Mouse (Mus musculus) kidney, embryonic 15.5 days (tissue): ENCODE measurements around the gene N4bp2l1. TPM values are rescaled to one million over a fixed set of nuclear protein-coding genes. Genes with fewer than 3 reads are reported as not detected.
A peak's percentile ranks its signal among the peaks of the same experiment; 100 is the strongest.

Source experiments
- ATAC-seq: fragments of 200-750 bp; cut with Nextera tagmentation; replicated peaks from 2 replicates; pipeline ENCODE4 v1.8.0; 2017; ENCODE audit warnings: moderate TSS enrichment; ENCODE audit not compliant: low FRiP score
- H3K27ac ChIP-seq: fragments of 300-500 bp; sonication (generic); 2 replicates; pipeline ENCODE4 v1.5.1; 2015; ENCODE audit warnings: mild to moderate bottlenecking, inconsistent platforms
- H3K27me3 ChIP-seq: fragments of 300-500 bp; sonication (generic); 2 replicates; pipeline ENCODE4 v1.6.1; 2015; ENCODE audit warnings: inconsistent platforms
- H3K36me3 ChIP-seq: fragments of 300-500 bp; sonication (generic); 2 replicates; pipeline ENCODE4 v1.6.1; 2015; ENCODE audit warnings: inconsistent platforms
- H3K4me1 ChIP-seq: fragments of 300-500 bp; sonication (generic); 2 replicates; pipeline ENCODE4 v1.6.1; 2015; ENCODE audit warnings: inconsistent platforms
- H3K4me2 ChIP-seq: fragments of 300-500 bp; sonication (generic); 2 replicates; pipeline ENCODE4 v1.6.1; 2015; ENCODE audit warnings: moderate library complexity, mild to moderate bottlenecking, inconsistent platforms
- H3K4me3 ChIP-seq: fragments of 300-500 bp; sonication (generic); replicated peaks from 2 replicates; pipeline ENCODE4 v1.5.1; 2015; ENCODE audit warnings: mild to moderate bottlenecking, inconsistent platforms
- H3K9ac ChIP-seq: fragments of 300-500 bp; sonication (generic); 2 replicates; pipeline ENCODE4 v1.6.1; 2015; ENCODE audit warnings: mild to moderate bottlenecking, inconsistent platforms
- H3K9me3 ChIP-seq: fragments of 300-500 bp; sonication (generic); replicated peaks from 2 replicates; pipeline ENCODE4 v1.6.1; 2016; ENCODE audit warnings: inconsistent platforms
- WGBS: fragments of 180-500 bp; shearing (Covaris S2); methylation state at CpG from one replicate; pipeline ENCODE4 v1.1.7; 2015; ENCODE audit warnings: mixed read lengths; 5-methylcytosine and 5-hydroxymethylcytosine counted together
- polyA plus RNA-seq: library from polyadenylated mRNA; unstranded; fragments of >200 nt; fragmentation: Nextera tagmentation; extraction: Ambion mirVana; gene quantifications from 2 replicates; pipeline ENCODE4 v1.2.1, GENCODE M21; 2015

Gene N4bp2l1
- polyA plus RNA-seq, 1 experiment from 2014 or later, result 5.9 TPM

GRCm38 (mm10) chr5:150595366-150596016, 1.5 kb downstream of the N4bp2l1 start:
- Histone ChIP-seq H3K4me3 (no peak overlapping the region), H3K27me3 (peaks cover 24% of the 10 kb centered on the region; the same call in 1 of the 2 replicates), H3K4me1 (peaks cover 32% of the 10 kb centered on the region), H3K27ac (no peak overlapping the region), H3K9me3 (no peaks in the 10 kb centered on the region), H3K9ac (no peak overlapping the region), H3K4me2 (no peak overlapping the region; the same call in 1 of the 2 replicates), H3K36me3 (no peaks in the 10 kb centered on the region)
- 52% methylated on average over 11 of the region's 11 CpGs for WGBS
- no peak for ATAC-seq

DNA sequence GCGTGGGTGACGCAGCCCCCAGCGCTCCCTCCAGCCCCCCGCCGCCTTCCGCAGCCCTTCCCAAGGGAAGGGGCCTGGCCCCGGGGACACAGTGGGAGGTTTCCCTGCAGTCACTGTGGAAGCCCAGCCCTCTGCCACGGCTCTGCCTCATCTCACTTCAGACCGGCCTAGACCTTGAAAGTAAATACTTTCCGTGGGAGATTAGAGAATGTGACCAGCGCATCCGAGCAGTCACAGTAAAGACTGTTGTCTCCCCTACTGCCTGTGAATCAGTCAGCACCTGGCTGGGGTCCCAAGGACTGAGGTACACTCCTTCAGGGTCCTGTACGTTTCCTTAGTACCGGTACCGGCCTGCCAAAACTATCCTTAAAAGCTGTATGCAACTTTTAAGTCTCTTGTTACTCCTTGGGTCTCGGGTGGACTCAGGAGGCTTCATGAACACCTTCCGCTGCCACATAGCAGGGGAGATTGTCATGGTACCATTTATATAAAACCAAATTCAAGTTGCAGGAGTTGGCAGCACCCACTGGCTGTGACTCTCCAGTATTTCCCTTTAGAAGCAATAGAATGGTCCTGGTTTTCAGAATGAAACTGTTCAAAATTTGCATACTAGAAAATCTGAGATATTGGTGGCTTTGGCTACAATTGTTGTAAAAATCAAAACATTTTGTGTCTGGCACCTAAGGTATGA, 2.2 kb downstream of the N4bp2l1 start:
- Histone ChIP-seq H3K4me3 (peak overlapping the region; percentile 82), H3K4me2 (peak overlapping the region; percentile 99), H3K9ac (peak overlapping the region; percentile 72), H3K27ac (no peak overlapping the region), H3K36me3 (no peaks in the 10 kb centered on the region), H3K27me3 (peaks cover 24% of the 10 kb centered on the region; the same call in 1 of the 2 replicates), H3K4me1 (peaks cover 28% of the 10 kb centered on the region), H3K9me3 (no peaks in the 10 kb centered on the region)
- WGBS, result 7% methylated on average over 17 of the region's 17 CpGs
- ATAC-seq, result no peak

DNA sequence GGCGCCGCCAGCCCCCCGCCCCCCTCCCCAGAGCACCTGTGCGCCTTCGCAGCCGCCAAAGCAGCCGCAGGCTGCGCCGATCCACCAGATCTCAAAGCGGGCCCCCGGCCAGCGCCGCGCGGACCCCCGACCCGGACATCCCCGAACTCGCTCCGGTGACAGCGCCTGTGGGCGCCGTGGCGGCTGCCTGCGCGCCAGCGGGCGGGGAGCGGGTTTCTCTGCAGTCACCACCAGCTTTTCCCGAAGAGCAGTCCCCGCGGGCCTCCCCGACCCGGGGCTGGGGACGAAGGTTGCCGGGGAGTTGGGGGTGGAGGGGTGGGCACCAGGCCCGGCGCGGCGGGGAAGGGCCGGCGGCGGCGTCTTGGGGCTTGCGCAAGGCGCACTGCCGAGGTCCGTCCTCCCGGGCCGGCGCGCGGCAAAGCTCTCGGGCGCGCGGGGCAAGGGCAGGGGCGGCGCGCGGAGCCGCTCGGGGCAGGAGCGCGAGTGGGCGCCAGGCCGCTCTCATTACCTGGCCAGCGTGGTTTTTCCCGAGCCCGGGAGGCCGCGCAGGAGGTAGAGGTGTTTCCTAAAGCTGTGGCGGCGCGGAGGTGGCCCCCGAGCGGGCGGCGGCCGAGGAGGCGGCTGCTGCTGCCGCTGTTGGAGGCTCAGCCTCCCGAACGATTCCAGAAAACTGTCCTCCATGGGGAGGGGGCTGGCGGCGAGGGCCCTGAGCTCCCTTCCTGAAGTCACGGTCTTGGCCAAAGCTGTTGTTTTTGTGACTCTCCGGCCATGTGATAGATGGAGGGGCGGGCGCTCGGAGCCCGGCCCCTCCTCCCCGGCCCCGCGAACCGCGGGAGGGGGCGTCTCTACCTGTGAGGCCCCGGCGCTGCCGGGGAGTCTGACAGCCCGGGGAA, 3.0 kb downstream of the N4bp2l1 start:
- Histone ChIP-seq H3K4me1 (peaks cover 22% of the 10 kb centered on the region), H3K27ac (no peak overlapping the region), H3K9ac (peak overlapping the region; percentile 72), H3K36me3 (no peaks in the 10 kb centered on the region), H3K27me3 (peaks cover 24% of the 10 kb centered on the region; the same call in 1 of the 2 replicates), H3K4me3 (peak overlapping the region; percentile 82), H3K4me2 (peak overlapping the region; percentile 99), H3K9me3 (no peaks in the 10 kb centered on the region)
- under 1% methylated on average over 95 of the region's 102 CpGs for WGBS
- peak; percentile 89 for ATAC-seq

DNA sequence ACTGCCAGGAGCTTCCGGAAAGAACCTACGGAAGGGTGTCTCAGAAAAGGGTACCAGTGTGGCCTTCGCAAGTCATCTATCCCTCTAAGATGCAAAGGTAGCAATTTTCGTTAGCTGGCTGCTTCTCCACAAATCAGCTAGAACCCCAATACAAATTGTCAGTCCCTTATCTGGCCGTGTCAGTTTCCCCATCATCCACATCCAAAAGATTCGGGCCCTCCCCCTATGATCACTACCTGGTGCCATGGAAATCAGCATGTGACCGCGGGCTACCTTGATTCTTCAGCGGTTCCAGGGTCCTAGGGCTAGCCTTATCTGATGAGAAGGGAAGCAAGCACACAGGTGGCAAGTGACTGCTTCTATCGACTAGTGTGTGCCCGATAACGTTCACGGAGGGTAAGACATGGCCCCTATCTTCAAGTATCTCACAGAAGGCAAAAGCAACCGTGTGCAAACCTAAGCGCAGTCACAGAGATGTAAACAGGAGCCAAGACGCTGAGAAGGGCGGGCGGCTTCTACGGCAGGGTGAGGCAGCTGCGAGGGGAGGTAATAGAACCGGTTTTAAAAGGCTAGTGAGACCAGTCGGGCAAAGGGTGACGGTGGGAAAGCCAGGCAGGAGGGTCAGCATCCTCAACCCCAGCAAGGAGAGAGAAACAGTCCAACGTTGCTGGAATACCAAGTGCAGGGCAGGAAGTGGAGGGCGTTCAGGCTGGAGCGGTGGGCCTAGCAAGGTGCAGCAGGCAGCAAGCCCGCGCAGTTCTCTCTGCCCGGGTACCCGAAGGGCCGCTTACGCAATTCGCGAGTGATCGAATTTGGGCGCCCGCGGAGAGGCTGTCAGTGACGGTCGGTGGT, 3.9 kb downstream of the N4bp2l1 start:
- Histone ChIP-seq H3K4me3 (peak overlapping the region; percentile 82), H3K27me3 (peaks cover 24% of the 10 kb centered on the region; the same call in 1 of the 2 replicates), H3K9ac (peak overlapping the region; percentile 72), H3K27ac (0 out of 2 replicates have a peak overlapping the region, but pooled peaks have one; percentile 20), H3K9me3 (no peaks in the 10 kb centered on the region), H3K4me2 (peak overlapping the region; percentile 99), H3K36me3 (no peaks in the 10 kb centered on the region), H3K4me1 (peaks cover 15% of the 10 kb centered on the region)
- 11% methylated on average over 40 of the region's 40 CpGs for WGBS
- ATAC-seq, result peak; percentile 55

DNA sequence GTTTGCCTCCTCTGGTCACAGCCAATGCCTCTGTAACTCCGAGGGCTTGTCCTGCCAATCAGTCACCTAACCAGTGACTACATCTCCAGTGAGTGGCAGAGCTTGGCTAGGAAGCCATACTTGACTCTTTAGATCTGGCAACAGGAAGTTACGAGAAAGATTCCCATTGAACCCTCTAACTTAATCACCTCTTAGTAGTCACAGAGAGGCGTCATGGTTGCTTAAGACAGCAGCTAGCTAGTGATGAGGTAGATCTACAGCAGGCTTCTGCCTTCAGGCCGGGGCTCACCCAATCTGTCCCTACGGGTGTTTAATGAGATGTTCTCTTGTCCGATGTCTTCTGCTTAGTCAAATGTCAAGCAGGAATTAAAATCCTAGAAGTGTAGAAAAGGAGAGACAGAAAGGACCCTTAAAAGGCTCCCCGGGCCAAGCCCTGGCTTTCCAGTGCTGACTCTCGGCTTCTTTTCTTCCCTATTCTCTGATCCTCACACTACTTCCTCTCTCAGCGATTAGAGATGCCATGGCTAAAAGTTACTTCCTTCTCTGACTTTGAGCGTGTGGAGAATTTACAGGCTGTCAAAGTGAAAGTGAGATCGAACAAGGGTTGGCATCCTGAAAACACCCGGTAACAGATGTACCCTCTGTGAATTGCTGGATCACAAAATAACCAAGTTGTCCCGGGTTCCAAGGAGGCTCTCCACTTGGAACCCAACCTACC, 4.6 kb downstream of the N4bp2l1 start:
- no peak overlapping the region for H3K9ac ChIP-seq
- peaks cover 20% of the 10 kb centered on the region; the same call in 1 of the 2 replicates for H3K27me3 ChIP-seq
- H3K4me2 ChIP-seq, result peak overlapping the region; percentile 99
- no peak for ATAC-seq
- H3K4me3 ChIP-seq, result peak overlapping the region; percentile 82; the same call in 1 of the 2 replicates
- H3K9me3 ChIP-seq, result no peaks in the 10 kb centered on the region
- H3K36me3 ChIP-seq, result no peaks in the 10 kb centered on the region
- peaks cover 15% of the 10 kb centered on the region for H3K4me1 ChIP-seq
- WGBS, result 77% methylated on average over 13 of the region's 13 CpGs
- H3K27ac ChIP-seq, result no peak overlapping the region

- Histone ChIP-seq H3K9ac (no peak overlapping the region), H3K27me3 (peaks cover 10% of the 10 kb centered on the region; the same call in 1 of the 2 replicates), H3K4me2 (no peak overlapping the region), H3K27ac (no peak overlapping the region), H3K36me3 (no peaks in the 10 kb centered on the region), H3K4me1 (peaks cover 14% of the 10 kb centered on the region), H3K4me3 (no peak overlapping the region), H3K9me3 (no peaks in the 10 kb centered on the region)
- ATAC-seq, result no peak
- 78% methylated on average over 2 of the region's 2 CpGs for WGBS
Observed at GRCm38 (mm10) chr5:150589945-150590344, 7.0 kb downstream of the N4bp2l1 start.

DNA sequence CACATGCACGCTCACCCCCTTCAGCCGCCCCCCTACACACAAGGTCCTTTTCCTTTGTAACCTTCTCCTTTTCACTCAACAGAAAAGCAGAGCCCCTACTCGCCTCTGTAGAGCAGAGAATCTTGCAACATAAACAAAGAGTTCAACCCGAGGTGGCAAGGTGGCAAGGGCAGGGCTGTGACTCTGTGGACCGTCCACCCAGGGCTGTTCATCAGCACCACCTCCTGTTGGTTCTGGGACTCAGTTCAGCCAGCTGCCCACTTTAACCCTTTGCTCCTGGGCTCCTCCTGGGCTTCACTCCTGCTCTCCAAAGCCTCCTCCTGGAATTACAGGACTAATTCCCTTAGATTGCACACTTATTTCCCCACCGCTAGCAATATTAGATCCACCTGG, 12.7 kb downstream of the N4bp2l1 start:
- no peak for ATAC-seq
- Histone ChIP-seq H3K9me3 (no peaks in the 10 kb centered on the region), H3K27ac (no peak overlapping the region), H3K36me3 (no peaks in the 10 kb centered on the region), H3K9ac (no peak overlapping the region), H3K4me2 (no peak overlapping the region), H3K27me3 (no peaks in the 10 kb centered on the region), H3K4me3 (no peak overlapping the region), H3K4me1 (peaks cover 13% of the 10 kb centered on the region)
- WGBS, result 36% methylated on average over 6 of the region's 6 CpGs

DNA sequence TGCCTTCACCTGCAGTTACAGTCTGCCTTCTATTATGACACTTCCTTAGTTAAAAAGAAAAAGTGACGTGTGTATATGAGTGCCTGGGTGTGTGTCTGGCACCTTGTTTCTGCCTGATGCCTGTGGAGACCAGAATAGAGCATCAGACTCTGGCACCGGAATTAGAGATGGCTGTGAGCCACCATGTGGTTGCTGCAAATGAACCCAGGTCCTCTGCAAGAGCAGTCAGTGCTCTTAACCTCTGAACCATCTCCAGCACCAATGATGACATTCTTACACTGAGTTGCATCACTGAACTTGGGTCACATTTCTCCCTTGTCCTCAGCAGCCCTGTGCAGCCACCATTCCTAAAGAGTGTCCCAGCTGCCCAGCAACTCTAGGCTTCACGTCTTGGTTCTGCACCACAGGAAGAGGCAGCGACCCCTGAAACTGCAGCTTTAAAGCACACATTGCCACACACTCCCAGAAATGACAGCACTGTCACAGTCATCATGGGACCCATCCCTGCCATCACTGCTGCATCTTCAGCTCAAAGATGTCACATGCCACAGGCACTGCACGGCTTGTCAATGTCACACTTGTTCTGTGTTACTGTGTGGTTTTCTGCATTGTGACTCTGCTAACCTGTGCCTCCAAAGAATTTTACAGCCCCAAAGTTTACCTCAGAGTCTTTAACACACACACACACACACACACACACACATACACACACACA, 13.2 kb downstream of the N4bp2l1 start:
- Histone ChIP-seq H3K4me1 (peaks cover 19% of the 10 kb centered on the region), H3K36me3 (no peaks in the 10 kb centered on the region), H3K9ac (no peak overlapping the region), H3K4me2 (no peak overlapping the region), H3K9me3 (no peaks in the 10 kb centered on the region), H3K27ac (no peak overlapping the region), H3K27me3 (no peaks in the 10 kb centered on the region), H3K4me3 (no peak overlapping the region)
- WGBS, result 55% methylated on average over 5 of the region's 5 CpGs
- peak; percentile 50; the same call in 1 of the 2 replicates for ATAC-seq

GRCm38 (mm10) chr5:150583181-150583580, 13.8 kb downstream of the N4bp2l1 start:
- Histone ChIP-seq H3K4me1 (peaks cover 22% of the 10 kb centered on the region), H3K9ac (no peak overlapping the region), H3K4me2 (no peak overlapping the region), H3K27ac (no peak overlapping the region), H3K36me3 (no peaks in the 10 kb centered on the region), H3K9me3 (no peaks in the 10 kb centered on the region), H3K27me3 (no peaks in the 10 kb centered on the region), H3K4me3 (no peak overlapping the region)
- whole genome bisulfite sequencing, result 81% methylated on average over 5 of the region's 5 CpGs
- no peak for ATAC-seq

DNA sequence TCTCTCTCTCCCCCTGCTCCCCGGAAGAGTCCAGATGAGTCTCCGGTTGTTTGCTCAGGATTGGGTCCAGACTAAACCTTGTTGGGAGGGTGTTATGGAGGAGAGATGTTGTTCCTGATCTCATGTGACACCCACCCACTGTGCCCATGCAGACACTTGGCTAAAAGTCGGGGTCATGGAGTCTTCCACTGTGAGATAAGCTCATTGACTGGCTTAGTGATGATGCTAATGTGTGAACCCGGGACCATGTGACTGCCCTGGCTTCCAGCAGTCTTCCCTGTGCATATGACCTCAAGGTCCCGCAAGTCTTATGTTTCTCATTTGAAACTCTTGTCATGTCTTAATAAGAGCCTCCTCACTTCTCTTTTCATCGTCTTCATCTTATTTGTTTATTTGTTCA, 15.8 kb downstream of the N4bp2l1 start:
- Histone ChIP-seq H3K4me3 (no peak overlapping the region), H3K27me3 (no peaks in the 10 kb centered on the region), H3K27ac (no peak overlapping the region), H3K9me3 (no peaks in the 10 kb centered on the region), H3K36me3 (no peaks in the 10 kb centered on the region), H3K9ac (no peak overlapping the region), H3K4me2 (no peak overlapping the region), H3K4me1 (peaks cover 26% of the 10 kb centered on the region)
- WGBS, result 81% methylated on average over 6 of the region's 6 CpGs
- ATAC-seq, result no peak
